Mouse (Mus musculus) MEL (cell line): ENCODE data around the gene Map1b. TPM values are rescaled to one million over a fixed set of nuclear protein-coding genes. Genes with fewer than 3 reads are reported as not detected.

ENCODE experiments used
- DNase-seq: peaks from one replicate; pipeline ENCODE4 v3.0.0; 2011; ENCODE audit warnings: low read depth, low spot score
- H3K27ac ChIP-seq: 2 replicates; pipeline ENCODE4 v1.5.1; 2012; ENCODE audit warnings: low read depth, mild to moderate bottlenecking, control low read depth, low read length, moderate library complexity; ENCODE audit not compliant: control insufficient read depth
- H3K27me3 ChIP-seq, 2 experiments: fragments of 150-350 bp in 1 of 2; sonication (generic) in 1 of 2; 2 replicates each; pipeline ENCODE4 v1.6.1; 2012; ENCODE audit warnings: low read length in 2 of 2, mild to moderate bottlenecking in 2 of 2, improper control_type of control experiment in 1 of 2, moderate library complexity in 1 of 2; ENCODE audit not compliant: insufficient read depth in 2 of 2, control insufficient read depth in 1 of 2
- H3K36me3 ChIP-seq, 2 experiments: 2 replicates each; pipeline ENCODE4 v1.6.1; 2012 to 2014; ENCODE audit warnings: low read length in 2 of 2, improper control_type of control experiment in 1 of 2, inconsistent platforms in 1 of 2, mild to moderate bottlenecking in 1 of 2; ENCODE audit not compliant: insufficient read depth in 2 of 2, control insufficient read depth in 1 of 2
- H3K4me1 ChIP-seq, 2 experiments: fragments of 150-350 bp in 1 of 2; sonication (generic) in 1 of 2; 2 replicates each; pipeline ENCODE4 v1.6.1; 2012; ENCODE audit warnings: low read length in 2 of 2, improper control_type of control experiment in 1 of 2, mild to moderate bottlenecking in 1 of 2; ENCODE audit not compliant: insufficient read depth in 2 of 2, control insufficient read depth in 1 of 2
- H3K4me3 ChIP-seq, 2 experiments: fragments of 150-350 bp in 1 of 2; sonication (generic) in 1 of 2; 2 replicates each; pipeline ENCODE4 v1.5.1; 2012; ENCODE audit warnings: low read depth in 2 of 2, low read length in 2 of 2, mild to moderate bottlenecking in 2 of 2, moderate library complexity in 2 of 2, control low read depth in 1 of 2, improper control_type of control experiment in 1 of 2; ENCODE audit not compliant: control insufficient read depth in 1 of 2, insufficient read depth in 1 of 2
- H3K79me2 ChIP-seq: 2 replicates; pipeline ENCODE4 v1.6.1; 2012; ENCODE audit warnings: mild to moderate bottlenecking, low read length, moderate library complexity; ENCODE audit not compliant: control insufficient read depth, poor library complexity, insufficient read depth
- H3K9ac ChIP-seq: 2 replicates; pipeline ENCODE4 v1.6.1; 2012; ENCODE audit warnings: low read depth, mild to moderate bottlenecking, control low read depth, low read length, moderate library complexity; ENCODE audit not compliant: control insufficient read depth, poor library complexity, severe bottlenecking
- H3K9me3 ChIP-seq: fragments of 150-350 bp; sonication (generic); replicated peaks from 2 replicates; pipeline ENCODE4 v1.6.1; 2012; ENCODE audit warnings: mild to moderate bottlenecking, low read length, improper control_type of control experiment, moderate library complexity; ENCODE audit not compliant: insufficient read depth
- CHD1 ChIP-seq: IDR thresholded peaks from 2 replicates; pipeline ENCODE4 v1.6.1; 2012; ENCODE audit warnings: low read depth, mild to moderate bottlenecking, inconsistent platforms, low read length, improper control_type of control experiment
- CHD2 ChIP-seq: IDR thresholded peaks from 2 replicates; pipeline ENCODE4 v1.6.1; 2011; ENCODE audit warnings: low read length, improper control_type of control experiment
- CTCF ChIP-seq, 3 experiments: IDR thresholded peaks in 2 of 3; conservative IDR thresholded peaks in 1 of 3; 2 replicates each; pipeline ENCODE4 v1.5.1; 2011 to 2012; ENCODE audit warnings: low read length in 3 of 3, low read depth in 2 of 3, mild to moderate bottlenecking in 2 of 3, improper control_type of control experiment in 1 of 3, inconsistent platforms in 1 of 3, mixed read lengths in 1 of 3, moderate library complexity in 1 of 3; ENCODE audit not compliant: control insufficient read depth in 1 of 3, insufficient read depth in 1 of 3, poor library complexity in 1 of 3, severe bottlenecking in 1 of 3
- GABPA ChIP-seq: IDR thresholded peaks from 2 replicates; pipeline ENCODE4 v1.6.1; 2012; ENCODE audit warnings: low read depth, mild to moderate bottlenecking, inconsistent platforms, low read length, improper control_type of control experiment, moderate library complexity
- JUND ChIP-seq: IDR thresholded peaks from 2 replicates; pipeline ENCODE4 v1.6.1; 2011; ENCODE audit warnings: low read depth, mild to moderate bottlenecking, improper control_type of control experiment, low read length
- KAT2A ChIP-seq: conservative IDR thresholded peaks from 2 replicates; pipeline ENCODE4 v1.6.1; 2012; ENCODE audit warnings: low read depth, low read length, improper control_type of control experiment, inconsistent platforms
- MAFK ChIP-seq: IDR thresholded peaks from 2 replicates; pipeline ENCODE4 v1.6.1; 2011; ENCODE audit warnings: low read depth, mild to moderate bottlenecking, low read length, improper control_type of control experiment, borderline replicate concordance
- MAX ChIP-seq: IDR thresholded peaks from 2 replicates; pipeline ENCODE4 v1.6.1; 2011; ENCODE audit warnings: low read length, improper control_type of control experiment
- MAZ ChIP-seq: IDR thresholded peaks from 2 replicates; pipeline ENCODE4 v1.6.1; 2012; ENCODE audit warnings: low read depth, mild to moderate bottlenecking, inconsistent platforms, low read length, improper control_type of control experiment
- MXI1 ChIP-seq: IDR thresholded peaks from 2 replicates; pipeline ENCODE4 v1.6.1; 2011; ENCODE audit warnings: mild to moderate bottlenecking, low read depth, low read length, improper control_type of control experiment
- MYB ChIP-seq: IDR thresholded peaks from 2 replicates; pipeline ENCODE4 v1.6.1; 2011; ENCODE audit warnings: mild to moderate bottlenecking, low read depth, low read length, improper control_type of control experiment
- NELFE ChIP-seq: IDR thresholded peaks from 2 replicates; pipeline ENCODE4 v1.6.1; 2011; ENCODE audit warnings: low read depth, low read length, improper control_type of control experiment
- POLR2A ChIP-seq, 2 experiments: IDR thresholded peaks; 2 replicates each; pipeline ENCODE4 v1.6.1; 2011 to 2012; ENCODE audit warnings: low read length in 2 of 2, mild to moderate bottlenecking in 2 of 2, control low read depth in 1 of 2, improper control_type of control experiment in 1 of 2, low read depth in 1 of 2, moderate library complexity in 1 of 2; ENCODE audit not compliant: control insufficient read depth in 1 of 2, insufficient read depth in 1 of 2, poor library complexity in 1 of 2
- RCOR1 ChIP-seq: IDR thresholded peaks from 2 replicates; pipeline ENCODE4 v1.6.1; 2012; ENCODE audit warnings: low read depth, mild to moderate bottlenecking, inconsistent platforms, low read length, improper control_type of control experiment
- SIN3A ChIP-seq: IDR thresholded peaks from 2 replicates; pipeline ENCODE4 v1.6.1; 2012; ENCODE audit warnings: low read length, improper control_type of control experiment, inconsistent platforms
- TAL1 ChIP-seq: IDR thresholded peaks from 2 replicates; pipeline ENCODE4 v1.6.1; 2012; ENCODE audit warnings: mild to moderate bottlenecking, inconsistent platforms, low read length, moderate library complexity, mixed read lengths
- USF1 ChIP-seq: IDR thresholded peaks from 2 replicates; pipeline ENCODE4 v1.6.1; 2014; ENCODE audit warnings: low read depth, mild to moderate bottlenecking, inconsistent platforms, low read length, improper control_type of control experiment, moderate library complexity
- USF2 ChIP-seq, 2 experiments: IDR thresholded peaks; 2 replicates each; pipeline ENCODE4 v1.6.1; 2011 to 2012; ENCODE audit warnings: improper control_type of control experiment in 2 of 2, low read length in 2 of 2, borderline replicate concordance in 1 of 2, inconsistent platforms in 1 of 2, low read depth in 1 of 2, mild to moderate bottlenecking in 1 of 2; ENCODE audit not compliant: insufficient read depth in 1 of 2
- ZC3H11A ChIP-seq: IDR thresholded peaks from 2 replicates; pipeline ENCODE4 v1.6.1; 2012; ENCODE audit warnings: low read depth, mild to moderate bottlenecking, inconsistent platforms, low read length, improper control_type of control experiment
- ZKSCAN1 ChIP-seq: IDR thresholded peaks from 2 replicates; pipeline ENCODE4 v1.6.1; 2012; ENCODE audit warnings: low read depth, mild to moderate bottlenecking, inconsistent platforms, low read length, improper control_type of control experiment, moderate library complexity
- polyA plus RNA-seq, 2 experiments: library from polyadenylated mRNA; stranded (reverse) in 1 of 2; unstranded in 1 of 2; fragments of >175 nt in 1 of 2; fragments of >200 nt in 1 of 2; gene quantifications; 2 replicates each; pipeline versions ENCODE4 v1.2.1 to v1.2.4; 2012; ENCODE audit warnings: low replicate concordance in 2 of 2, low read depth in 1 of 2; ENCODE audit not compliant: insufficient read length in 2 of 2, insufficient read depth in 1 of 2, missing spikeins in 1 of 2
- total RNA-seq: library from RNA; depleted of rRNA; stranded (reverse); fragments of 300-350 nt; gene quantifications from 2 replicates; pipeline ENCODE4 v1.2.3, GENCODE M21; 2012

Map1b gene
- total and polyA plus RNA-seq, 3 experiments = not detected

GRCm38 (mm10) chr13:99563021-99563420 is 46.7 kb upstream of the Map1b start:
- H3K36me3 ChIP-seq = no peaks in the 10 kb centered on the region
- no peaks in the 10 kb centered on the region for H3K4me1 ChIP-seq
- TF ChIP-seq SIN3A (no peak), ZC3H11A (no peak), MXI1 (no peak), KAT2A (no peak), MAZ (no peak), MAFK (no peak), NELFE (no peak), USF2 (IDR thresholded peaks at IDR 0.05; ENCODE audit: borderline replicate concordance in 1 of 2, insufficient read depth in 1 of 2, low read depth in 1 of 2, low read length in 2 of 2) (no peak), JUND (no peak), MYB (no peak), CTCF (IDR thresholded peaks at IDR 0.05 in 2 of 3, conservative IDR thresholded peaks at IDR 0.05 in 1 of 3; ENCODE audit: control insufficient read depth in 1 of 3, insufficient read depth in 1 of 3, low read depth in 2 of 3, low read length in 3 of 3, poor library complexity in 1 of 3, severe bottlenecking in 1 of 3) (no peak), POLR2A (IDR thresholded peaks at IDR 0.05; ENCODE audit: control insufficient read depth in 1 of 2, insufficient read depth in 1 of 2, low read depth in 1 of 2, low read length in 2 of 2, poor library complexity in 1 of 2) (no peak)
- no peak overlapping the region for H3K27ac ChIP-seq
- DNase-seq = no peak
- H3K9me3 ChIP-seq = no peaks in the 10 kb centered on the region
- H3K79me2 ChIP-seq = no peaks in the 10 kb centered on the region
- no peak overlapping the region for H3K9ac ChIP-seq
- no peak overlapping the region for H3K4me3 ChIP-seq
- H3K27me3 ChIP-seq = no peaks in the 10 kb centered on the region

- Histone ChIP-seq H3K27me3 (no peaks in the 10 kb centered on the region), H3K9ac (no peak overlapping the region)
Observed at GRCm38 (mm10) chr13:99561843-99562550, 45.7 kb upstream of the Map1b start.

More at GRCm38 (mm10) chr13:99561843-99562550, 45.7 kb upstream of the Map1b start:
- H3K4me3 ChIP-seq = no peak overlapping the region
- H3K4me1 ChIP-seq = no peaks in the 10 kb centered on the region
- no peak for TF ChIP-seq SIN3A
- TF ChIP-seq MAX = no peak
- no peak for TF ChIP-seq ZKSCAN1
- no peak for TF ChIP-seq MXI1
- no peak for TF ChIP-seq RCOR1
- no peak for TF ChIP-seq MYB
- TF ChIP-seq USF1 = no peak
- TF ChIP-seq GABPA = no peak
- TF ChIP-seq TAL1 = no peak
- TF ChIP-seq CHD1 = no peak
- TF ChIP-seq POLR2A (IDR thresholded peaks at IDR 0.05; ENCODE audit: control insufficient read depth in 1 of 2, insufficient read depth in 1 of 2, low read depth in 1 of 2, low read length in 2 of 2, poor library complexity in 1 of 2) = no peak
- no peak for TF ChIP-seq MAFK
- no peak for TF ChIP-seq CHD2
- no peaks in the 10 kb centered on the region for H3K36me3 ChIP-seq
- H3K27ac ChIP-seq = no peak overlapping the region
- no peaks in the 10 kb centered on the region for H3K79me2 ChIP-seq
- no peak for DNase-seq
- no peaks in the 10 kb centered on the region for H3K9me3 ChIP-seq
